Mouse (Mus musculus): Measurements from ENCODE around the gene Ccl6. TPM values are rescaled to one million over a fixed set of nuclear protein-coding genes. Genes with fewer than 3 reads are reported as not detected.

The Ccl6 gene
- polyA plus RNA-seq, 1 experiment from 2014 or later = 1.2 TPM

GRCm38 (mm10) chr11:83572223-83572622 lies 20.7 kb downstream of the Ccl6 start:
- ATAC-seq (ENCODE audit: low FRiP score, low read depth) = no peak
- WGBS = 93% methylated on average over 8 of the region's 8 CpGs
- H3K4me3 ChIP-seq = no peak overlapping the region
- H3K9me3 ChIP-seq = no peaks in the 10 kb centered on the region
- H3K9ac ChIP-seq (replicated peaks) = no peak overlapping the region
- no peaks in the 10 kb centered on the region for H3K36me3 ChIP-seq
- no peaks in the 10 kb centered on the region for H3K4me1 ChIP-seq
- H3K4me2 ChIP-seq (replicated peaks) = no peak overlapping the region
- H3K27me3 ChIP-seq = no peaks in the 10 kb centered on the region
- H3K27ac ChIP-seq (replicated peaks) = no peak overlapping the region

- H3K4me2 ChIP-seq (replicated peaks) = no peak overlapping the region
- 89% methylated on average over 2 of the region's 2 CpGs for WGBS
- H3K27ac ChIP-seq (replicated peaks) = no peak overlapping the region
- no peak for ATAC-seq (ENCODE audit: low FRiP score, low read depth)
- no peaks in the 10 kb centered on the region for H3K27me3 ChIP-seq
- H3K9ac ChIP-seq (replicated peaks) = no peak overlapping the region
- no peaks in the 10 kb centered on the region for H3K4me1 ChIP-seq
- H3K4me3 ChIP-seq = no peak overlapping the region
- H3K36me3 ChIP-seq = no peaks in the 10 kb centered on the region
- H3K9me3 ChIP-seq = no peaks in the 10 kb centered on the region
Measured at GRCm38 (mm10) chr11:83570189-83570588, 22.7 kb downstream of the Ccl6 start.

- Histone ChIP-seq H3K9me3 (no peaks in the 10 kb centered on the region), H3K27me3 (no peaks in the 10 kb centered on the region), H3K27ac (replicated peaks) (no peak overlapping the region), H3K4me3 (no peak overlapping the region), H3K4me2 (replicated peaks) (no peak overlapping the region), H3K9ac (replicated peaks) (no peak overlapping the region), H3K36me3 (no peaks in the 10 kb centered on the region), H3K4me1 (no peaks in the 10 kb centered on the region)
- no peak for ATAC-seq (ENCODE audit: low FRiP score, low read depth)
- WGBS = 95% methylated on average over 7 of the region's 7 CpGs
Measured at GRCm38 (mm10) chr11:83569249-83569648, 23.6 kb downstream of the Ccl6 start.

- 94% methylated on average over 3 of the region's 3 CpGs for WGBS
- no peak for ATAC-seq (ENCODE audit: low FRiP score, low read depth)
- Histone ChIP-seq H3K4me2 (replicated peaks) (no peak overlapping the region), H3K4me3 (no peak overlapping the region), H3K9ac (replicated peaks) (no peak overlapping the region), H3K9me3 (no peaks in the 10 kb centered on the region), H3K27me3 (no peaks in the 10 kb centered on the region), H3K27ac (replicated peaks) (no peak overlapping the region), H3K36me3 (no peaks in the 10 kb centered on the region), H3K4me1 (no peaks in the 10 kb centered on the region)
Measured at GRCm38 (mm10) chr11:83568786-83569185, 24.1 kb downstream of the Ccl6 start.

- no peak for ATAC-seq (ENCODE audit: low FRiP score, low read depth)
- no peaks in the 10 kb centered on the region for H3K27me3 ChIP-seq
Measured at GRCm38 (mm10) chr11:83568061-83568460, 24.8 kb downstream of the Ccl6 start.

GRCm38 (mm10) chr11:83567311-83567710 lies 25.6 kb downstream of the Ccl6 start:
- ATAC-seq (ENCODE audit: low FRiP score, low read depth) = no peak
- Histone ChIP-seq H3K4me3 (no peak overlapping the region), H3K9ac (replicated peaks) (no peak overlapping the region), H3K4me2 (replicated peaks) (no peak overlapping the region), H3K27me3 (no peaks in the 10 kb centered on the region), H3K9me3 (no peaks in the 10 kb centered on the region), H3K27ac (replicated peaks) (no peak overlapping the region), H3K36me3 (no peaks in the 10 kb centered on the region), H3K4me1 (no peaks in the 10 kb centered on the region)
- 68% methylated on average over 7 of the region's 7 CpGs for WGBS

More at GRCm38 (mm10) chr11:83568061-83568460, 24.8 kb downstream of the Ccl6 start:
- Histone ChIP-seq H3K4me1 (no peaks in the 10 kb centered on the region), H3K4me3 (no peak overlapping the region), H3K9me3 (no peaks in the 10 kb centered on the region), H3K27ac (replicated peaks) (no peak overlapping the region), H3K9ac (replicated peaks) (no peak overlapping the region), H3K4me2 (replicated peaks) (no peak overlapping the region), H3K36me3 (no peaks in the 10 kb centered on the region)
- WGBS = 92% methylated on average over 9 of the region's 9 CpGs

- H3K4me3 ChIP-seq = no peak overlapping the region
- no peak overlapping the region for H3K4me2 ChIP-seq (replicated peaks)
- no peaks in the 10 kb centered on the region for H3K9me3 ChIP-seq
- H3K36me3 ChIP-seq = no peaks in the 10 kb centered on the region
- no peaks in the 10 kb centered on the region for H3K4me1 ChIP-seq
- H3K27me3 ChIP-seq = no peaks in the 10 kb centered on the region
- ATAC-seq (ENCODE audit: low FRiP score, low read depth) = no peak
- H3K9ac ChIP-seq (replicated peaks) = no peak overlapping the region
- H3K27ac ChIP-seq (replicated peaks) = no peak overlapping the region
Measured at GRCm38 (mm10) chr11:83566617-83567016, 26.3 kb downstream of the Ccl6 start.

GRCm38 (mm10) chr11:83563754-83564153 lies 29.1 kb downstream of the Ccl6 start:
- Histone ChIP-seq H3K27ac (replicated peaks) (no peak overlapping the region), H3K4me1 (no peaks in the 10 kb centered on the region), H3K27me3 (no peaks in the 10 kb centered on the region), H3K4me3 (no peak overlapping the region), H3K9ac (replicated peaks) (no peak overlapping the region), H3K4me2 (replicated peaks) (no peak overlapping the region), H3K9me3 (no peaks in the 10 kb centered on the region), H3K36me3 (no peaks in the 10 kb centered on the region)
- ATAC-seq (ENCODE audit: low FRiP score, low read depth) = no peak
- 72% methylated on average over 2 of the region's 2 CpGs for WGBS

GRCm38 (mm10) chr11:83562311-83562887 lies 30.5 kb downstream of the Ccl6 start:
- H3K4me1 ChIP-seq = no peaks in the 10 kb centered on the region
- no peak overlapping the region for H3K9ac ChIP-seq (replicated peaks)
- H3K4me2 ChIP-seq (replicated peaks) = no peak overlapping the region
- no peak for ATAC-seq (ENCODE audit: low FRiP score, low read depth)
- no peak overlapping the region for H3K4me3 ChIP-seq
- no peaks in the 10 kb centered on the region for H3K27me3 ChIP-seq
- WGBS = 77% methylated on average over 6 of the region's 6 CpGs
- no peaks in the 10 kb centered on the region for H3K36me3 ChIP-seq
- no peaks in the 10 kb centered on the region for H3K9me3 ChIP-seq
- H3K27ac ChIP-seq (replicated peaks) = no peak overlapping the region

- no peaks in the 10 kb centered on the region for H3K4me1 ChIP-seq
- no peak overlapping the region for H3K4me3 ChIP-seq
- H3K4me2 ChIP-seq (replicated peaks) = no peak overlapping the region
- H3K36me3 ChIP-seq = no peaks in the 10 kb centered on the region
- H3K27me3 ChIP-seq = no peaks in the 10 kb centered on the region
- no peak overlapping the region for H3K9ac ChIP-seq (replicated peaks)
- H3K9me3 ChIP-seq = no peaks in the 10 kb centered on the region
- no peak for ATAC-seq (ENCODE audit: low FRiP score, low read depth)
- H3K27ac ChIP-seq (replicated peaks) = no peak overlapping the region
- WGBS = 78% methylated on average over 6 of the region's 6 CpGs
Measured at GRCm38 (mm10) chr11:83560405-83560804, 32.5 kb downstream of the Ccl6 start.

GRCm38 (mm10) chr11:83557074-83557473 lies 35.8 kb downstream of the Ccl6 start:
- no peak overlapping the region for H3K4me2 ChIP-seq (replicated peaks)
- 50% methylated on average over 10 of the region's 10 CpGs for WGBS
- no peaks in the 10 kb centered on the region for H3K36me3 ChIP-seq
- H3K9ac ChIP-seq (replicated peaks) = no peak overlapping the region
- no peaks in the 10 kb centered on the region for H3K9me3 ChIP-seq
- H3K27me3 ChIP-seq = no peaks in the 10 kb centered on the region
- H3K27ac ChIP-seq (replicated peaks) = no peak overlapping the region
- no peaks in the 10 kb centered on the region for H3K4me1 ChIP-seq
- ATAC-seq (ENCODE audit: low FRiP score, low read depth) = no peak
- H3K4me3 ChIP-seq = no peak overlapping the region

GRCm38 (mm10) chr11:83556085-83556781 lies 36.7 kb downstream of the Ccl6 start:
- no peaks in the 10 kb centered on the region for H3K4me1 ChIP-seq
- 31% methylated on average over 8 of the region's 8 CpGs for WGBS
- no peak for ATAC-seq (ENCODE audit: low FRiP score, low read depth)
- no peaks in the 10 kb centered on the region for H3K9me3 ChIP-seq
- H3K36me3 ChIP-seq = no peaks in the 10 kb centered on the region
- H3K27me3 ChIP-seq = no peaks in the 10 kb centered on the region
- no peak overlapping the region for H3K4me2 ChIP-seq (replicated peaks)
- no peak overlapping the region for H3K27ac ChIP-seq (replicated peaks)
- no peak overlapping the region for H3K4me3 ChIP-seq
- no peak overlapping the region for H3K9ac ChIP-seq (replicated peaks)

GRCm38 (mm10) chr11:83551668-83552067 lies 41.2 kb downstream of the Ccl6 start:
- Histone ChIP-seq H3K27ac (replicated peaks) (no peak overlapping the region), H3K27me3 (no peaks in the 10 kb centered on the region), H3K4me3 (no peak overlapping the region), H3K4me1 (no peaks in the 10 kb centered on the region), H3K36me3 (no peaks in the 10 kb centered on the region), H3K9me3 (no peaks in the 10 kb centered on the region), H3K9ac (replicated peaks) (no peak overlapping the region), H3K4me2 (replicated peaks) (no peak overlapping the region)
- no peak for ATAC-seq (ENCODE audit: low FRiP score, low read depth)
- WGBS = 85% methylated on average over 5 of the region's 5 CpGs

Measured in midbrain, embryonic 12.5 days (tissue).